8 mouse cellular contexts compared by ENCODE assay signal in genomic region chr1:121430938-121431928, GRCm38 (mm10). TPM values are rescaled to one million over a fixed set of nuclear protein-coding genes. Genes with fewer than 3 reads are reported as not detected.
A peak's percentile ranks its signal among the peaks of the same experiment; 100 is the strongest.
DNase-seq lines count a peak whose midpoint lies in the region; ATAC-seq and TF ChIP-seq lines count a peak whose summit lies in the region.

Gene Ccdc93, plus strand, starts transcription at chr1:121431049.

- H3K36me3 ChIP-seq in ES-E14 (ENCODE audit: control insufficient read depth, insufficient read depth, low read length, poor library complexity, severe bottlenecking) = peaks cover 4% of the 10 kb centered on the region; the same call in 1 of the 2 replicates
- peaks cover 4% of the 10 kb centered on the region; the same call in 1 of the 2 replicates for H3K36me3 ChIP-seq in forebrain, embryonic 15.5 days

- WGBS in forebrain, embryonic 15.5 days = under 1% methylated on average over 47 of the region's 47 CpGs
- under 1% methylated on average over 47 of the region's 47 CpGs for WGBS in lung, adult 2 months

- peak within 1 kb of the TSS; percentile 93 for H3K9ac ChIP-seq in ES-E14 (ENCODE audit: insufficient read depth, low read depth, low read length, poor library complexity, severe bottlenecking)
- peak within 1 kb of the TSS; percentile 74 for H3K9ac ChIP-seq in forebrain, embryonic 15.5 days (replicated peaks)

- no peak within 1 kb of the TSS for H3K27ac ChIP-seq in ES-E14 (ENCODE audit: insufficient read depth, low read depth, low read length, poor library complexity, severe bottlenecking)
- H3K27ac ChIP-seq in forebrain, embryonic 15.5 days (replicated peaks) = no peak within 1 kb of the TSS

- H3K4me1 ChIP-seq in ES-E14 (ENCODE audit: control insufficient read depth in 2 of 2, insufficient read depth in 2 of 2, low read length in 2 of 2, poor library complexity in 1 of 2) = peaks cover 2 to 4% of the 10 kb centered on the region in 2 experiments; a peak in 2 of 4 replicates
- H3K4me1 ChIP-seq in forebrain, embryonic 15.5 days = peaks cover 21% of the 10 kb centered on the region
- H3K4me1 ChIP-seq in lung, adult 2 months (ENCODE audit: control insufficient read depth, insufficient read depth, low read length) = peaks cover 2% of the 10 kb centered on the region; the same call in 1 of the 2 replicates

- ATAC-seq in forebrain, embryonic 15.5 days (replicated peaks) = peak; percentile 94
- ATAC-seq in neutrophil, adult 5-6 weeks (ENCODE audit: extremely low read depth, insufficient number of reproducible peaks, low FRiP score, poor library complexity, severe bottlenecking) = peak; percentile 81

- peak within 1 kb of the TSS; percentile 88 for H3K4me2 ChIP-seq in forebrain, embryonic 15.5 days (replicated peaks)

- H3K4me3 ChIP-seq in ES-E14 (ENCODE audit: insufficient read depth in 1 of 2, low read depth in 1 of 2, low read length in 2 of 2, poor library complexity in 1 of 2, severe bottlenecking in 1 of 2) = peak within 1 kb of the TSS; percentile 58 to 82
- H3K4me3 ChIP-seq in forebrain, embryonic 15.5 days = peak within 1 kb of the TSS; percentile 60
- peak within 1 kb of the TSS; percentile 92 for H3K4me3 ChIP-seq in lung, adult 2 months (replicated peaks; ENCODE audit: extremely low read depth, low read depth, low read length)

- peak; percentile 88 for DNase-seq in ES-E14 (ENCODE audit: low read depth, low spot score)
- DNase-seq in cerebellum, adult 11-12 months = peak; percentile 96
- DNase-seq in heart, postnatal 25 days (ENCODE audit: low spot score) = peak; percentile 95
- DNase-seq in layer of hippocampus, adult 18-20 months (ENCODE audit: low spot score in 2 of 2) = peak; percentile 97 to 98
- DNase-seq in lung, adult 2 months = peak; percentile 100
- DNase-seq in thymus, adult 18-20 months = peak; percentile 98 to 99

- intact Hi-C loops in heart, postnatal 25 days (cut with DNase I) = loop anchor here (5.0 kb wide), 2 partner anchors 104 to 131 kb away; no protein-coding TSS in a partner anchor

- TF ChIP-seq POLR2A in lung, adult 2 months (IDR thresholded peaks at IDR 0.05; ENCODE audit: borderline replicate concordance, extremely low read depth, low read depth, low read length) = peak; percentile 90; the same call in 1 of the 2 replicates

- no peak for TF ChIP-seq CTCF in lung, adult 2 months (IDR thresholded peaks at IDR 0.05; ENCODE audit: insufficient read depth, low read length)

- no peaks in the 10 kb centered on the region for H3K27me3 ChIP-seq in forebrain, embryonic 15.5 days

- no peaks in the 10 kb centered on the region for H3K9me3 ChIP-seq in ES-E14 (ENCODE audit: control insufficient read depth, insufficient read depth, low read depth, low read length)
- no peaks in the 10 kb centered on the region for H3K9me3 ChIP-seq in forebrain, embryonic 15.5 days

- in situ Hi-C loops in ES-E14 (cut with MboI; ENCODE audit: low sequenced_read_pairs in 2 of 2, unreplicated experiment in 2 of 2) = no loop called here

TF ChIP-seq in ES-E14, 5 proteins besides CTCF, POLR2A, EP300 and RAD21:
- TF ChIP-seq CHD2 (IDR thresholded peaks at IDR 0.05; ENCODE audit: low read depth, low read length) (no peak), HCFC1 (IDR thresholded peaks at IDR 0.05; ENCODE audit: borderline replicate concordance, insufficient read depth, low read length) (no peak), ZNF384 (IDR thresholded peaks at IDR 0.05; ENCODE audit: low read depth, low read length) (no peak), MAFK (IDR thresholded peaks at IDR 0.05; ENCODE audit: insufficient read depth, low read depth, low read length) (no peak), ZC3H11A (IDR thresholded peaks at IDR 0.05; ENCODE audit: borderline replicate concordance, low read depth, low read length) (no peak)
TF ChIP-seq in ES-E14: peak in this region for 0.

RNA-seq across cellular contexts. Expression of gene Ccdc93, which starts in this region (rescaled TPM):
- 10.4 and 11.7 TPM in 2 replicates for total RNA-seq in ES-E14 (2012; rRNA removed)
- polyA plus RNA-seq in forebrain, embryonic 15.5 days (2015; fragmentation: Nextera tagmentation; extraction: Ambion mirVana) = 11.5 and 12.9 TPM in 2 replicates
- 10 to 100 TPM; 14.0 to 14.5 TPM for total RNA-seq in heart, postnatal 25 days (2021)
- total RNA-seq in layer of hippocampus, adult 18-20 months (2021) = 10 to 100 TPM; 30.0 to 31.6 TPM
- polyA plus RNA-seq in lung, adult 2 months (2012; rRNA removed) = 5.8 and 8.1 TPM in 2 replicates
- 37.7 and 43.4 TPM in 2 replicates for total RNA-seq in neutrophil, adult 5-6 weeks (2017)
